18 mouse cellular contexts compared by ENCODE assay signal in genomic region chr19:37156770-37157336, GRCm38 (mm10). TPM values are rescaled to one million over a fixed set of nuclear protein-coding genes. Genes with fewer than 3 reads are reported as not detected.
DNase-seq lines count a peak whose midpoint lies in the region; ATAC-seq and TF ChIP-seq lines count a peak whose summit lies in the region.
"Had no signal": no experiment of that assay in that cellular context is flagged by ENCODE, and none has a peak within 500 bp of the region (broad histone marks: within the 10 kb centered on the region; RNA-seq: fewer than 3 reads in every experiment).

No protein-coding gene starts in this region.

- H3K4me2 ChIP-seq in liver, embryonic 12.5 days, result no peak overlapping the region
- no peak overlapping the region for H3K4me2 ChIP-seq in hindbrain, embryonic 14.5 days (replicated peaks)
- H3K4me2 ChIP-seq: liver, embryonic 13.5 days; neural tube, embryonic 12.5 days had no signal

- ATAC-seq in liver, embryonic 12.5 days, result no peak
- ATAC-seq in erythroblast, adult 5-6 weeks (replicated peaks; ENCODE audit: low FRiP score, poor library complexity, severe bottlenecking), result 0 out of 2 replicates have a peak, but pooled peaks have one; percentile 61
- peak; percentile 44; the same call in 1 of the 2 replicates for ATAC-seq in neutrophil, adult 5-6 weeks (ENCODE audit: extremely low read depth, insufficient number of reproducible peaks, low FRiP score, poor library complexity, severe bottlenecking)
- no peak for ATAC-seq in hindbrain, embryonic 14.5 days (ENCODE audit: low FRiP score)

- WGBS in heart, adult 2 months, result 69% methylated on average over 5 of the region's 5 CpGs
- 20% methylated on average over 5 of the region's 5 CpGs for WGBS in liver, adult 2 months
- WGBS in liver, embryonic 12.5 days (ENCODE audit: insufficient replicate concordance), result 84% methylated on average over 5 of the region's 5 CpGs
- 88% methylated on average over 5 of the region's 5 CpGs for WGBS in hindbrain, embryonic 14.5 days

- H3K79me2 ChIP-seq in heart, adult 2 months (replicated peaks; ENCODE audit: control insufficient read depth, insufficient read depth, low read length), result peaks cover 4% of the 10 kb centered on the region; the same call in 1 of the 2 replicates
- peaks cover 10% of the 10 kb centered on the region; the same call in 1 of the 2 replicates for H3K79me2 ChIP-seq in liver, adult 2 months (ENCODE audit: control insufficient read depth, insufficient read depth, low read length)

- H3K9ac ChIP-seq in heart, adult 2 months (ENCODE audit: low read depth, low read length), result no peak overlapping the region
- H3K9ac ChIP-seq in liver, adult 2 months (ENCODE audit: low read depth, low read length), result no peak overlapping the region
- H3K9ac ChIP-seq in liver, embryonic 12.5 days, result no peak overlapping the region
- H3K9ac ChIP-seq in hindbrain, embryonic 14.5 days, result no peak overlapping the region
- H3K9ac ChIP-seq: liver, embryonic 13.5 days; neural tube, embryonic 12.5 days had no signal

- H3K9me3 ChIP-seq in liver, embryonic 12.5 days (replicated peaks), result no peaks in the 10 kb centered on the region
- no peaks in the 10 kb centered on the region for H3K9me3 ChIP-seq in hindbrain, embryonic 14.5 days (ENCODE audit: control insufficient read depth, low read length)
- H3K9me3 ChIP-seq: forebrain, embryonic 10.5 days; heart, embryonic 10.5 days; liver, embryonic 13.5 days; midbrain, embryonic 10.5 days; neural tube, embryonic 12.5 days had no signal

- peaks cover 2% of the 10 kb centered on the region; the same call in 1 of the 2 replicates for H3K4me1 ChIP-seq in heart, adult 2 months (ENCODE audit: control insufficient read depth, insufficient read depth, low read length)
- H3K4me1 ChIP-seq in liver, adult 2 months (ENCODE audit: control insufficient read depth, insufficient read depth, low read length), result peaks cover 15% of the 10 kb centered on the region; the same call in 1 of the 2 replicates
- peaks cover 5% of the 10 kb centered on the region; the same call in 1 of the 2 replicates for H3K4me1 ChIP-seq in liver, embryonic 12.5 days
- no peaks in the 10 kb centered on the region for H3K4me1 ChIP-seq in hindbrain, embryonic 14.5 days (replicated peaks; ENCODE audit: control insufficient read depth, insufficient read depth, low read length)
- H3K4me1 ChIP-seq: forebrain, embryonic 10.5 days; heart, embryonic 10.5 days; midbrain, embryonic 10.5 days; neural tube, embryonic 12.5 days had no signal

- no peak for TF ChIP-seq POLR2A in heart, adult 2 months (IDR thresholded peaks at IDR 0.05; ENCODE audit: insufficient read depth, low read depth, low read length)
- no peak for TF ChIP-seq POLR2A in liver, adult 2 months (IDR thresholded peaks at IDR 0.05; ENCODE audit: extremely low read depth, insufficient read depth, low read length)

- TF ChIP-seq EP300 in heart, adult 2 months (IDR thresholded peaks at IDR 0.05; ENCODE audit: insufficient read depth, low read depth, low read length), result no peak

- no peaks in the 10 kb centered on the region for H3K27me3 ChIP-seq in heart, adult 2 months (ENCODE audit: control insufficient read depth, insufficient read depth, low read length)
- no peaks in the 10 kb centered on the region for H3K27me3 ChIP-seq in liver, adult 2 months (ENCODE audit: control insufficient read depth, insufficient read depth, low read length)
- H3K27me3 ChIP-seq in liver, embryonic 12.5 days (replicated peaks), result no peaks in the 10 kb centered on the region
- H3K27me3 ChIP-seq in hindbrain, embryonic 14.5 days (ENCODE audit: control insufficient read depth, insufficient read depth, low read length), result no peaks in the 10 kb centered on the region
- H3K27me3 ChIP-seq: liver, embryonic 13.5 days; neural tube, embryonic 12.5 days had no signal

- intact Hi-C loops in heart, adult 2 months (cut with DNase I), result no loop called here
- intact Hi-C loops in heart, postnatal 14 days (cut with DNase I), result no loop called here

- H3K36me3 ChIP-seq in heart, adult 2 months (ENCODE audit: control insufficient read depth, insufficient read depth, low read length), result peaks cover 23% of the 10 kb centered on the region
- no peaks in the 10 kb centered on the region; the same call in 1 of the 2 replicates for H3K36me3 ChIP-seq in liver, adult 2 months (ENCODE audit: control insufficient read depth, insufficient read depth, low read length)
- H3K36me3 ChIP-seq in liver, embryonic 12.5 days, result no peaks in the 10 kb centered on the region
- no peaks in the 10 kb centered on the region for H3K36me3 ChIP-seq in hindbrain, embryonic 14.5 days (replicated peaks; ENCODE audit: control insufficient read depth, insufficient read depth)
- H3K36me3 ChIP-seq: forebrain, embryonic 10.5 days; heart, embryonic 10.5 days; liver, embryonic 13.5 days; midbrain, embryonic 10.5 days; neural tube, embryonic 12.5 days had no signal

- no peak for TF ChIP-seq CTCF in heart, adult 2 months (IDR thresholded peaks at IDR 0.05)
- no peak for TF ChIP-seq CTCF in liver, adult 2 months (IDR thresholded peaks at IDR 0.05; ENCODE audit: low read depth, low read length)

- peak overlapping the region; percentile 20 for H3K27ac ChIP-seq in heart, adult 2 months
- 0 out of 2 replicates have a peak overlapping the region, but pooled peaks have one; percentile 20 for H3K27ac ChIP-seq in liver, adult 2 months (replicated peaks; ENCODE audit: insufficient read depth, low read depth, low read length)
- no peak overlapping the region for H3K27ac ChIP-seq in liver, embryonic 12.5 days
- H3K27ac ChIP-seq in hindbrain, embryonic 14.5 days, result no peak overlapping the region
- H3K27ac ChIP-seq: forebrain, embryonic 10.5 days; heart, embryonic 10.5 days; liver, embryonic 13.5 days; midbrain, embryonic 10.5 days; neural tube, embryonic 12.5 days had no signal

- no peak overlapping the region for H3K4me3 ChIP-seq in heart, adult 2 months
- peak overlapping the region; percentile 20; the same call in 1 of the 2 replicates for H3K4me3 ChIP-seq in liver, adult 2 months (ENCODE audit: insufficient read depth, low read depth, low read length)
- no peak overlapping the region for H3K4me3 ChIP-seq in liver, embryonic 12.5 days
- no peak overlapping the region for H3K4me3 ChIP-seq in hindbrain, embryonic 14.5 days (replicated peaks; ENCODE audit: low read length)
- H3K4me3 ChIP-seq: forebrain, embryonic 10.5 days; heart, embryonic 10.5 days; liver, embryonic 13.5 days; midbrain, embryonic 10.5 days; neural tube, embryonic 12.5 days had no signal

- DNase-seq in heart, adult 2 months, result no peak
- no peak for DNase-seq in heart, postnatal 14 days
- DNase-seq in liver, adult 2 months (ENCODE audit: extremely low read depth, low read depth, low spot score), result peak; percentile 93
- DNase-seq in hindbrain, embryonic 14.5 days (ENCODE audit: low spot score), result no peak
- no peak for DNase-seq in gastrocnemius, adult 8-10 months (ENCODE audit: low spot score in 2 of 2)
- DNase-seq: cerebellum, adult 11-12 months; gastrocnemius, postnatal 14 days; layer of hippocampus, postnatal 36 days; left cerebral cortex, postnatal 4 days; liver, embryonic 13.5 days; thymus, postnatal 25 days had no signal

RNA-seq across cellular contexts. Expression of gene March5, which starts 50.5 kb away (rescaled TPM):
- 10 to 100 TPM; 79.7 to 84.8 TPM for total RNA-seq in heart, adult 2 months (2021)
- polyA plus RNA-seq in heart, adult 2 months (2012; rRNA removed), result 32.6 and 57.7 TPM in 2 replicates
- 10 to 100 TPM; 83.4 to 84.3 TPM for total RNA-seq in heart, postnatal 14 days (2021)
- total RNA-seq in liver, adult 2 months (2014; rRNA removed), result 84.0 and 93.1 TPM in 2 replicates
- 33.8 and 38.5 TPM in 2 replicates for polyA plus RNA-seq in liver, adult 2 months (2012; rRNA removed)
- 159 and 164 TPM in 2 replicates for polyA plus RNA-seq in liver, embryonic 12.5 days (2016; fragmentation: Nextera tagmentation; extraction: Ambion mirVana)
- 393 and 429 TPM in 2 replicates for total RNA-seq in erythroblast, adult 5-6 weeks (2015; ENCODE audit: low replicate concordance)
- total RNA-seq in erythroblast, adult 5-6 weeks (2017; ENCODE audit: low replicate concordance), result 510 and 553 TPM in 2 replicates
- total RNA-seq in neutrophil, adult 5-6 weeks (2017), result 60.3 and 63.1 TPM in 2 replicates
- polyA plus RNA-seq in hindbrain, embryonic 14.5 days (2014; fragmentation: Nextera tagmentation; extraction: Ambion mirVana), result 123 and 130 TPM in 2 replicates
- 10 to 100 TPM; 78.2 to 92.8 (median 84.4) TPM for total RNA-seq in gastrocnemius, adult 8-10 months (2022)

RNA-seq across cellular contexts. Expression of gene Cpeb3, which starts 51.5 kb away (rescaled TPM):
- total RNA-seq in heart, adult 2 months (2021), result 10 to 100 TPM; 78.9 to 96.9 TPM
- 35.6 and 53.9 TPM in 2 replicates for polyA plus RNA-seq in heart, adult 2 months (2012; rRNA removed)
- total RNA-seq in heart, postnatal 14 days (2021), result 10 to 100 TPM; 62.6 to 76.8 TPM
- total RNA-seq in liver, adult 2 months (2014; rRNA removed), result 6.4 and 8.9 TPM in 2 replicates
- 4.3 TPM in 2 replicates for polyA plus RNA-seq in liver, adult 2 months (2012; rRNA removed)
- polyA plus RNA-seq in liver, embryonic 12.5 days (2016; fragmentation: Nextera tagmentation; extraction: Ambion mirVana), result 2.6 and 3.2 TPM in 2 replicates
- total RNA-seq in erythroblast, adult 5-6 weeks (2015; ENCODE audit: low replicate concordance), result 76.5 and 113 TPM in 2 replicates
- 90.5 and 97.3 TPM in 2 replicates for total RNA-seq in erythroblast, adult 5-6 weeks (2017; ENCODE audit: low replicate concordance)
- total RNA-seq in neutrophil, adult 5-6 weeks (2017), result 1.4 and 1.7 TPM in 2 replicates
- polyA plus RNA-seq in hindbrain, embryonic 14.5 days (2014; fragmentation: Nextera tagmentation; extraction: Ambion mirVana), result 10.8 and 11.5 TPM in 2 replicates
- total RNA-seq in gastrocnemius, adult 8-10 months (2022), result 10 to 100 TPM; 59.4 to 62.5 (median 61.2) TPM

Comparison
In these comparisons a context has a peak if more than half of its experiments do, and no peak if none do; other contexts are left out.
1. H3K27ac ChIP-seq: peak in heart, adult 2 months (single experiment) and liver, adult 2 months (single experiment); none in liver, embryonic 12.5 days (single experiment) and hindbrain, embryonic 14.5 days (single experiment).
2. ATAC-seq: peak in erythroblast, adult 5-6 weeks (single experiment) and neutrophil, adult 5-6 weeks (single experiment); none in liver, embryonic 12.5 days (single experiment) and hindbrain, embryonic 14.5 days (single experiment).